Mouse (Mus musculus): Measurements from ENCODE around the gene Adarb1. TPM values are rescaled to one million over a fixed set of nuclear protein-coding genes. Genes with fewer than 3 reads are reported as not detected.
A peak's percentile ranks its signal among the peaks of the same experiment; 100 is the strongest.

Gene Adarb1
- polyA plus RNA-seq, 1 experiment from 2014 or later, result 4.4 TPM

- peak overlapping the region; percentile 48; the same call in 1 of the 2 replicates for H3K27ac ChIP-seq
- H3K27me3 ChIP-seq, result no peaks in the 10 kb centered on the region
- WGBS, result 61% methylated on average over 6 of the region's 6 CpGs
- H3K9ac ChIP-seq, result no peak overlapping the region
- no peak overlapping the region for H3K4me2 ChIP-seq
- H3K4me1 ChIP-seq, result peaks cover 12% of the 10 kb centered on the region
- 0 out of 2 replicates have a peak, but pooled peaks have one; percentile 20 for ATAC-seq (ENCODE audit: insufficient number of reproducible peaks, insufficient read depth, low FRiP score, low TSS enrichment, low read depth)
- H3K9me3 ChIP-seq, result no peaks in the 10 kb centered on the region
- H3K36me3 ChIP-seq, result no peaks in the 10 kb centered on the region
- no peak overlapping the region for H3K4me3 ChIP-seq
Measured at GRCm38 (mm10) chr10:77380716-77381115, 37.4 kb downstream of the Adarb1 start.

- Histone ChIP-seq H3K27me3 (no peaks in the 10 kb centered on the region), H3K9ac (no peak overlapping the region), H3K4me3 (no peak overlapping the region), H3K27ac (no peak overlapping the region), H3K36me3 (no peaks in the 10 kb centered on the region), H3K4me1 (peaks cover 12% of the 10 kb centered on the region), H3K4me2 (no peak overlapping the region), H3K9me3 (no peaks in the 10 kb centered on the region)
- ATAC-seq (ENCODE audit: insufficient number of reproducible peaks, insufficient read depth, low FRiP score, low TSS enrichment, low read depth), result no peak
- WGBS, result 89% methylated on average over 4 of the region's 4 CpGs
Measured at GRCm38 (mm10) chr10:77379199-77379598, 38.9 kb downstream of the Adarb1 start.

GRCm38 (mm10) chr10:77376056-77376455 lies 42.0 kb downstream of the Adarb1 start:
- Histone ChIP-seq H3K4me2 (no peak overlapping the region), H3K36me3 (no peaks in the 10 kb centered on the region), H3K4me3 (no peak overlapping the region), H3K9me3 (no peaks in the 10 kb centered on the region), H3K4me1 (peaks cover 26% of the 10 kb centered on the region), H3K27ac (no peak overlapping the region), H3K27me3 (no peaks in the 10 kb centered on the region), H3K9ac (no peak overlapping the region)
- no peak for ATAC-seq (ENCODE audit: insufficient number of reproducible peaks, insufficient read depth, low FRiP score, low TSS enrichment, low read depth)
- WGBS, result 88% methylated on average over 1 of the region's 1 CpGs

DNA sequence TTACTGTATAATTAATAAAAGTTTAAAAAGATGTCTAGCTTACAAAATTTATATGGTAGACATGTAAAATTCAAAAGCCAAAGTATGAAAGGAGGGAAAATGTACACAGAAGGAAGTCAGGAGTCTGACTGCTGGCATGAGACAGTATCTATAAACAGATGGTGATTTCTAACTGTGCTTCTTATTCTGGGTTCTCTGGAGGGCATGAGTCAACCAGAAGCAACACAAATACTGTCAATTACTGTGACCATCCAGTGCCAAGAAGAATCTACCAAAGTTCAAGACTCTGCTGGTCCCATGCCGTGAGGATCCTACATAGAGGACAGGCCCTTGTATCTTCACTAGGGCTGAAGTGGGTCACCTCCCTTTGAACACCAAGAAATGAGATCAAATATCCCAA lies 43.1 kb downstream of the Adarb1 start:
- Histone ChIP-seq H3K4me3 (no peak overlapping the region), H3K4me2 (no peak overlapping the region), H3K9ac (no peak overlapping the region), H3K36me3 (no peaks in the 10 kb centered on the region), H3K27me3 (no peaks in the 10 kb centered on the region), H3K9me3 (no peaks in the 10 kb centered on the region), H3K27ac (no peak overlapping the region), H3K4me1 (peaks cover 17% of the 10 kb centered on the region)
- ATAC-seq (ENCODE audit: insufficient number of reproducible peaks, insufficient read depth, low FRiP score, low TSS enrichment, low read depth), result no peak
- WGBS, result 94% methylated on average over 1 of the region's 1 CpGs

- Histone ChIP-seq H3K27me3 (no peaks in the 10 kb centered on the region), H3K9me3 (no peaks in the 10 kb centered on the region), H3K36me3 (no peaks in the 10 kb centered on the region), H3K4me1 (peaks cover 21% of the 10 kb centered on the region), H3K9ac (no peak overlapping the region), H3K27ac (no peak overlapping the region), H3K4me2 (no peak overlapping the region), H3K4me3 (no peak overlapping the region)
- ATAC-seq (ENCODE audit: insufficient number of reproducible peaks, insufficient read depth, low FRiP score, low TSS enrichment, low read depth), result no peak
- 66% methylated on average over 5 of the region's 5 CpGs for WGBS
Measured at GRCm38 (mm10) chr10:77374407-77374806, 43.7 kb downstream of the Adarb1 start.

- Histone ChIP-seq H3K9me3 (no peaks in the 10 kb centered on the region), H3K4me1 (peaks cover 40% of the 10 kb centered on the region), H3K4me3 (no peak overlapping the region), H3K36me3 (no peaks in the 10 kb centered on the region), H3K4me2 (no peak overlapping the region), H3K27me3 (no peaks in the 10 kb centered on the region), H3K9ac (no peak overlapping the region), H3K27ac (no peak overlapping the region)
- ATAC-seq (ENCODE audit: insufficient number of reproducible peaks, insufficient read depth, low FRiP score, low TSS enrichment, low read depth), result no peak
- WGBS, result 72% methylated on average over 5 of the region's 5 CpGs
Measured at GRCm38 (mm10) chr10:77370129-77370528, 47.9 kb downstream of the Adarb1 start.

DNA sequence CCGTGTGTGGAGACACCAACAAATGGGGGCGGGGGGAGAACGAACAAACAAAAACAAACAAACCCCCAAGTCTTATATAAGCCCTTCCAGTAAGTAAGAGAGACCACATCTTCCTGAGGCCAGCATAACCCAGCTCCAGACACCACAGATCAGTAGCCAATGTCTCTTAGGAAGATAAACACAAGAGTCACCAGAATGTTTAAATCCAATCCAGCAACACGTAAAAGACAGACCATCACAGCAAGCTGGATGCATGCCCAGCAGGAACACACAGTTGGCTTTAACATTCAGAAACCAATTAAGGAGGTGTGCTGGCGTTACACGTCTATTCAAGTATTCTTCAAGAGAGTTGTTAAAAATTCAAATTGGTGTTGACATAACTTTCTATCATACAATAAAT lies 50.1 kb downstream of the Adarb1 start:
- Histone ChIP-seq H3K9ac (no peak overlapping the region), H3K36me3 (no peaks in the 10 kb centered on the region), H3K27me3 (no peaks in the 10 kb centered on the region), H3K4me3 (no peak overlapping the region), H3K9me3 (no peaks in the 10 kb centered on the region), H3K27ac (no peak overlapping the region), H3K4me1 (peaks cover 39% of the 10 kb centered on the region), H3K4me2 (no peak overlapping the region)
- ATAC-seq (ENCODE audit: insufficient number of reproducible peaks, insufficient read depth, low FRiP score, low TSS enrichment, low read depth), result no peak
- WGBS, result 62% methylated on average over 6 of the region's 6 CpGs

GRCm38 (mm10) chr10:77366959-77367358 lies 51.1 kb downstream of the Adarb1 start:
- Histone ChIP-seq H3K4me2 (no peak overlapping the region), H3K9me3 (no peaks in the 10 kb centered on the region), H3K4me1 (peaks cover 29% of the 10 kb centered on the region), H3K27me3 (no peaks in the 10 kb centered on the region), H3K27ac (no peak overlapping the region), H3K9ac (no peak overlapping the region), H3K4me3 (no peak overlapping the region), H3K36me3 (no peaks in the 10 kb centered on the region)
- ATAC-seq (ENCODE audit: insufficient number of reproducible peaks, insufficient read depth, low FRiP score, low TSS enrichment, low read depth), result no peak
- 90% methylated on average over 4 of the region's 4 CpGs for WGBS

DNA sequence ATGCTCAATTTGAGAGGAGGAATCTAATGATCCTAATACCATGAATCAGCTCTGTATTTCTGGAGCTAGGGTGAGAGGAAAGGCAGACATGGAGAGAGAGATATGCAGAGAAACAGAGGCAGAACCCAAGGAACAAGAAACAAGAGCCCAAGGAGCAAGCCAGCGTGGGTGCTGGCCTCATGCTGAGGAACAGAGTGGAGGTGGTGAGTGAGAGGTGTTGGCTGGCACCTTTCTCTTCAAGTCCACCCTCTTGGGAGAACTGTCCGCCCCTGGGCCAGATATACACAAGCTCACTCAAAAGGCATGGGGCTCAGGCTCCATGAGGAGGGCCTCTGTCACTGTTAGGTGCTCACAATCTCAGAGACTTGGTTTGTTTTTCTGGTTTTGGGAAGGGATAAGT lies 52.9 kb downstream of the Adarb1 start:
- no peak for ATAC-seq (ENCODE audit: insufficient number of reproducible peaks, insufficient read depth, low FRiP score, low TSS enrichment, low read depth)
- WGBS, result 83% methylated on average over 2 of the region's 2 CpGs
- Histone ChIP-seq H3K27me3 (no peaks in the 10 kb centered on the region), H3K4me1 (peaks cover 29% of the 10 kb centered on the region), H3K4me3 (no peak overlapping the region), H3K4me2 (no peak overlapping the region), H3K9me3 (no peaks in the 10 kb centered on the region), H3K27ac (no peak overlapping the region), H3K9ac (no peak overlapping the region), H3K36me3 (no peaks in the 10 kb centered on the region)

- no peaks in the 10 kb centered on the region for H3K27me3 ChIP-seq
- H3K36me3 ChIP-seq, result no peaks in the 10 kb centered on the region
- peaks cover 5% of the 10 kb centered on the region; the same call in 1 of the 2 replicates for H3K4me1 ChIP-seq
- no peak overlapping the region for H3K4me2 ChIP-seq
- no peak overlapping the region for H3K27ac ChIP-seq
- no peaks in the 10 kb centered on the region for H3K9me3 ChIP-seq
- no peak overlapping the region for H3K9ac ChIP-seq
- H3K4me3 ChIP-seq, result no peak overlapping the region
- no peak for ATAC-seq (ENCODE audit: insufficient number of reproducible peaks, insufficient read depth, low FRiP score, low TSS enrichment, low read depth)
- 56% methylated on average over 2 of the region's 2 CpGs for WGBS
Measured at GRCm38 (mm10) chr10:77360486-77360885, 57.6 kb downstream of the Adarb1 start.

DNA sequence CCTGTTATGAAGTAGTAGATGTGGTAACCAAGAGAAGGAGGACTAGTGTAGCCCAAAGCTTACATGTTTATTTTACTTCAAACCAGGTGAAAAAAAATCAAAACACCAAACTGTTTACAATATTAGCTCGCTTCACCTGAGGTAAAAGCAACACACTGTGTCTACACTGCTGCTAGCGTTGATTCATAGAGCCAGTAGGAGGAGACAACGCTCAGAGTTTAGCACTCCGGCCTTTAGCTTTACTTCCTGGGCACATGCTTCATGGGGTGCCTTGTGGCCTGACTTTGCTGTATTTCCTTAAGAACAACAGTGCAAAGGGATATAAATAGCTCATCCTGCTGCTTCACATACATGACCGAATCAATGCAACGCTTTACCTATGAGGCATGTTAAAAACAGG lies 60.1 kb downstream of the Adarb1 start:
- H3K9me3 ChIP-seq, result no peaks in the 10 kb centered on the region
- 86% methylated on average over 6 of the region's 6 CpGs for WGBS
- no peak for ATAC-seq (ENCODE audit: insufficient number of reproducible peaks, insufficient read depth, low FRiP score, low TSS enrichment, low read depth)

DNA sequence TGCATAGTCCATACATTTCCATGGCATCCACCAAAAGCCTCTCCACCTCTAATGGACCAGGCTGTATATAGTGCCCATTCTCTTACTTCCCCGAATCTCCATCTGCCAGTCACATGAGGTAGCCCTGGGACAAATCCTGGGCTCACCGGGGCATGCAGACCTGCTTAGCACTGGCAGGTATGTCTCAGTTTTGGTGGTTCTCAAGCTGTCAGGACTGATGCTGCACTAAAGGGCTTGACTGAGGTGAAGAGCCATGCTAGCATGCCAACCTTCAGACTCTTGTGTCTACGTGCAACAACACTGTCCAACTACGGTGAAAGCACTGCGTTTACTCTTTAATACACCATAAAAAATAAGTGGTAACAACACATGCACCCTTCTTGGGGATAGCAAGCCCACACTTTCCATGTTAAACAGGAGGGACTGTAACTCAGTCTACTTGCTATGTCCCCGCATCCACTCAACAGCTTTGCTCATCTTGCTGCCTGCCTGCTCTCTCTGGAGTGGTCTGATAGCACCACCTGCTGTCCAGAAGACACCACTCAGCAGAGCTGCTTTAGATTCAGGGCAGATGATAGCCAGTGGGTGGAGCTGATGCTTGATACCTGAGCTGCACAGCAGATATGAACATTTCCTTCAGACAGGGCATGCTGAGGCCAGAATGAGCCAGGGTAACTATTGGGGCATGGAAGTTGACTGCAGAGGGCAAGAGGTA lies 64.9 kb downstream of the Adarb1 start:
- H3K27me3 ChIP-seq, result no peaks in the 10 kb centered on the region
- no peaks in the 10 kb centered on the region for H3K4me1 ChIP-seq
- no peaks in the 10 kb centered on the region for H3K36me3 ChIP-seq
- ATAC-seq (ENCODE audit: insufficient number of reproducible peaks, insufficient read depth, low FRiP score, low TSS enrichment, low read depth), result peak; percentile 71
- H3K9ac ChIP-seq, result no peak overlapping the region
- H3K9me3 ChIP-seq, result no peaks in the 10 kb centered on the region
- H3K27ac ChIP-seq, result no peak overlapping the region
- H3K4me2 ChIP-seq, result no peak overlapping the region
- 81% methylated on average over 6 of the region's 6 CpGs for WGBS
- H3K4me3 ChIP-seq, result no peak overlapping the region

More for the DNA sequence above, 60.1 kb downstream of the Adarb1 start:
- Histone ChIP-seq H3K27ac (no peak overlapping the region), H3K36me3 (no peaks in the 10 kb centered on the region), H3K4me2 (no peak overlapping the region), H3K9ac (no peak overlapping the region), H3K4me3 (no peak overlapping the region), H3K27me3 (no peaks in the 10 kb centered on the region), H3K4me1 (peaks cover 5% of the 10 kb centered on the region; the same call in 1 of the 2 replicates)
